ENCODE assay signal across 9 mouse cellular contexts in the genomic region with DNA sequence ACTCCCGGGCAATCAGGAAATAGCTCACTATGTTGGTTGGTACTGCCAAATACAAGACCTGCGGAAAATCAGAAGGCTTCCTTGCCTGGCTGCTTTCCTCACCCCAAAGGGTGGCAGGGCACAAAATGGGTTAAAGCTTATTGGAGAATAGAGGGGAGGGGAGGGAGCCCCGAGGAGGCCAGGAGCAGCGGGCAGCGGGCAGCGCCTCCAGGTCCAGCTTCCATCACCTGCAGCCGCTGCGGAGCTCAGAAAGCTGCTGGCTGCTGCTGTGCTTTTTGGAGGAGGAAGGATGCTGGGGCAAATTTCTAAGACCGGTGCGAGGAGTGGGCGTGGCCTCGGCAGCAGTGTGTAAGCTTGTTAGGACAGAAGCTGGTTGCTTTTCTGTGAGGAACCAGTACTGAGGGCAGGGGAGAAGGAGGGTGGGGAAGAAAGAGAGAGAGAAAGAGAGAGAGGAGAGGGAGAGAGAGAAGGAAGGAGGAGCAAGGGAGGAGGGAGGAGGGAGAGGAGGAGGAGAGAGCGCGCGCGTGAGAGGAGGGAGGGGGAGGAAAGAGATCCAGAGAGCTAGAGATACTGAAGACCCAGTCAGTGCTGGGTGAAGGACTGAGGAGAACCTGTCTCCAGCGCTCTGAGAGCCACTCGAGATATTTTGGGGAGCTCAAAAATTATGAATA. TPM values are rescaled to one million over a fixed set of nuclear protein-coding genes. Genes with fewer than 3 reads are reported as not detected.
DNase-seq lines count a peak whose midpoint lies in the region; ATAC-seq and TF ChIP-seq lines count a peak whose summit lies in the region.
"Had no signal": no experiment of that assay in that cellular context is flagged by ENCODE, and none has a peak within 500 bp of the region (broad histone marks: within the 10 kb centered on the region; RNA-seq: fewer than 3 reads in every experiment).

A gene (plus strand): TSS at position 573 of the 671 bp plus-strand sequence.

- peaks cover 9% of the 10 kb centered on the region for H3K4me1 ChIP-seq in kidney, embryonic 15.5 days
- H3K4me1 ChIP-seq in cortical plate, adult 2 months (ENCODE audit: control insufficient read depth, insufficient read depth, low read length), result 0 out of 2 replicates have a peak, but pooled peaks cover 2% of the 10 kb centered on the region
- 0 out of 2 replicates have a peak, but pooled peaks cover 3% of the 10 kb centered on the region for H3K4me1 ChIP-seq in hindbrain, embryonic 12.5 days
- H3K4me1 ChIP-seq in limb, embryonic 14.5 days (ENCODE audit: control insufficient read depth, insufficient read depth, low read length), result no peaks in the 10 kb centered on the region

- peak; percentile 59; the same call in 1 of the 2 replicates for TF ChIP-seq POLR2A in cortical plate, adult 2 months (IDR thresholded peaks at IDR 0.05; ENCODE audit: extremely low read depth, insufficient read depth, low read length)
- no peak for TF ChIP-seq POLR2A in limb, embryonic 14.5 days (IDR thresholded peaks at IDR 0.05; ENCODE audit: borderline replicate concordance, extremely low read depth, insufficient read depth, insufficient read length)

- peaks cover 32% of the 10 kb centered on the region for H3K27me3 ChIP-seq in kidney, embryonic 15.5 days
- H3K27me3 ChIP-seq in hindbrain, embryonic 12.5 days, result peaks cover 7% of the 10 kb centered on the region; the same call in 1 of the 2 replicates
- peaks cover 12% of the 10 kb centered on the region; the same call in 1 of the 2 replicates for H3K27me3 ChIP-seq in limb, embryonic 14.5 days (ENCODE audit: control insufficient read depth, insufficient read depth, low read length)
- H3K27me3 ChIP-seq: CH12.LX had no signal

- peak within 1 kb of the TSS; percentile 50 for H3K4me2 ChIP-seq in kidney, embryonic 15.5 days
- H3K4me2 ChIP-seq in hindbrain, embryonic 12.5 days (replicated peaks), result peak within 1 kb of the TSS; percentile 65
- H3K4me2 ChIP-seq in limb, embryonic 14.5 days (replicated peaks; ENCODE audit: low read depth, low read length, severe bottlenecking), result peak within 1 kb of the TSS; percentile 44

- 2% methylated on average over 18 of the region's 18 CpGs for WGBS in kidney, embryonic 15.5 days
- WGBS in hindbrain, embryonic 12.5 days, result 2% methylated on average over 18 of the region's 18 CpGs
- 2% methylated on average over 18 of the region's 18 CpGs for WGBS in limb, embryonic 14.5 days

- TF ChIP-seq CTCF in cortical plate, adult 2 months (IDR thresholded peaks at IDR 0.05; ENCODE audit: extremely low read depth, insufficient read depth, low read length), result no peak

- no peak for ATAC-seq in kidney, embryonic 15.5 days (replicated peaks; ENCODE audit: low FRiP score)
- peak; percentile 69 for ATAC-seq in hindbrain, embryonic 12.5 days (ENCODE audit: low FRiP score)
- no peak for ATAC-seq in limb, embryonic 14.5 days (ENCODE audit: low FRiP score, low read depth)

- no peak for DNase-seq in kidney, postnatal 25 days
- DNase-seq in limb, embryonic 14.5 days (ENCODE audit: low spot score), result no peak
- DNase-seq in right cerebral cortex, postnatal 4 days, result peak; percentile 65
- no peak for DNase-seq in thymus, postnatal 25 days
- DNase-seq in spleen, postnatal 14 days (ENCODE audit: low spot score in 2 of 2), result no peak

- peak within 1 kb of the TSS; percentile 25 for H3K4me3 ChIP-seq in kidney, embryonic 15.5 days (replicated peaks)
- peak within 1 kb of the TSS; percentile 69 for H3K4me3 ChIP-seq in cortical plate, adult 2 months (ENCODE audit: insufficient read depth, low read length)
- H3K4me3 ChIP-seq in hindbrain, embryonic 12.5 days, result peak within 1 kb of the TSS; percentile 49
- H3K4me3 ChIP-seq in limb, embryonic 14.5 days (replicated peaks; ENCODE audit: low read length), result peak within 1 kb of the TSS; percentile 25

- no peaks in the 10 kb centered on the region for H3K9me3 ChIP-seq in kidney, embryonic 15.5 days (replicated peaks)
- H3K9me3 ChIP-seq in hindbrain, embryonic 12.5 days (replicated peaks), result no peaks in the 10 kb centered on the region
- H3K9me3 ChIP-seq in limb, embryonic 14.5 days (ENCODE audit: control insufficient read depth, low read length), result no peaks in the 10 kb centered on the region

- no peak within 1 kb of the TSS for H3K27ac ChIP-seq in kidney, embryonic 15.5 days
- H3K27ac ChIP-seq in cortical plate, adult 2 months (ENCODE audit: insufficient read depth, low read length), result peak within 1 kb of the TSS; percentile 39; the same call in 1 of the 2 replicates
- peak within 1 kb of the TSS; percentile 31; the same call in 1 of the 2 replicates for H3K27ac ChIP-seq in hindbrain, embryonic 12.5 days
- H3K27ac ChIP-seq in limb, embryonic 14.5 days (replicated peaks; ENCODE audit: low read depth, low read length), result no peak within 1 kb of the TSS

- H3K36me3 ChIP-seq in kidney, embryonic 15.5 days, result no peaks in the 10 kb centered on the region
- no peaks in the 10 kb centered on the region for H3K36me3 ChIP-seq in hindbrain, embryonic 12.5 days
- no peaks in the 10 kb centered on the region for H3K36me3 ChIP-seq in limb, embryonic 14.5 days (ENCODE audit: control insufficient read depth, insufficient read depth, low read length)

- no peak within 1 kb of the TSS for H3K9ac ChIP-seq in kidney, embryonic 15.5 days
- H3K9ac ChIP-seq in hindbrain, embryonic 12.5 days, result peak within 1 kb of the TSS; percentile 58
- no peak within 1 kb of the TSS for H3K9ac ChIP-seq in limb, embryonic 14.5 days (ENCODE audit: low read depth, low read length, severe bottlenecking)

RNA-seq across cellular contexts. Expression of the gene that starts here (rescaled TPM):
- polyA plus RNA-seq in kidney, embryonic 15.5 days (2015; fragmentation: Nextera tagmentation; extraction: Ambion mirVana), result 0.19 and 0.39 TPM in 2 replicates
- polyA plus RNA-seq in cortical plate, adult 2 months (2012; rRNA removed), result 7.9 and 8.8 TPM in 2 replicates
- 3.4 TPM in 2 replicates for polyA plus RNA-seq in hindbrain, embryonic 12.5 days (2016; fragmentation: Nextera tagmentation; extraction: Ambion mirVana)
- polyA plus RNA-seq in limb, embryonic 14.5 days (2012; rRNA removed), result 3.9 and 5.5 TPM in 2 replicates
- 3.9 and 4.8 TPM in 2 replicates for polyA plus RNA-seq in limb, embryonic 14.5 days (2014; fragmentation: Nextera tagmentation; extraction: Ambion mirVana)

Comparison
In these comparisons a context has a peak if more than half of its experiments do, and no peak if none do; other contexts are left out.
1. H3K27ac ChIP-seq: peak in cortical plate, adult 2 months (single experiment) and hindbrain, embryonic 12.5 days (single experiment); none in kidney, embryonic 15.5 days (single experiment) and limb, embryonic 14.5 days (single experiment).
2. Peak in every context shown above with its lines, with median percentiles within 50 percentile points of each other: H3K4me2 ChIP-seq and H3K4me3 ChIP-seq.